Mouse (Mus musculus) bone marrow, adult 2 months (tissue): ENCODE data around the gene Msx2. TPM values are rescaled to one million over a fixed set of nuclear protein-coding genes. Genes with fewer than 3 reads are reported as not detected.

Experiments used
- H3K27ac ChIP-seq: fragments of 200-500 bp; 2 replicates; pipeline ENCODE4 v1.5.1; 2012; ENCODE audit warnings: low read depth, mild to moderate bottlenecking, control low read depth, inconsistent platforms, low read length; ENCODE audit not compliant: control insufficient read depth, poor library complexity, insufficient read depth
- H3K4me1 ChIP-seq: fragments of 200-500 bp; 2 replicates; pipeline ENCODE4 v1.6.1; 2011; ENCODE audit warnings: low read length; ENCODE audit not compliant: control insufficient read depth, insufficient read depth
- H3K4me3 ChIP-seq: fragments of 200-500 bp; replicated peaks from 2 replicates; pipeline ENCODE3; 2011; ENCODE audit warnings: mild to moderate bottlenecking, low read depth, low read length, control low read depth; ENCODE audit not compliant: control insufficient read depth
- CTCF ChIP-seq: fragments of 200-500 bp; IDR thresholded peaks from 2 replicates; pipeline ENCODE4 v1.5.1; 2011; ENCODE audit warnings: low read length, control low read depth; ENCODE audit not compliant: control insufficient read depth, insufficient read depth
- POLR2A ChIP-seq: fragments of 200-500 bp; IDR thresholded peaks from 2 replicates; pipeline ENCODE4 v1.6.1; 2011; ENCODE audit warnings: low read depth, mild to moderate bottlenecking, control low read depth, low read length, borderline replicate concordance; ENCODE audit not compliant: control insufficient read depth
- WGBS: fragments of 180-500 bp; shearing (Covaris S2); methylation state at CpG from one replicate; pipeline ENCODE4 v1.1.7; 2018; 5-methylcytosine and 5-hydroxymethylcytosine counted together
- polyA plus RNA-seq: library from polyadenylated mRNA; stranded (reverse); fragments of >200 nt; gene quantifications from 2 replicates; pipeline ENCODE4 v1.2.4, GENCODE M21; 2011; ENCODE audit warnings: low replicate concordance; ENCODE audit not compliant: missing spikeins, insufficient read depth, insufficient read length

The Msx2 gene
- polyA plus RNA-seq, 1 experiment, result not detected

GRCm38 (mm10) chr13:53461855-53462648 lies 10.8 kb downstream of the Msx2 start:
- no peak overlapping the region for H3K4me3 ChIP-seq

GRCm38 (mm10) chr13:53461346-53461745 lies 11.5 kb downstream of the Msx2 start:
- TF ChIP-seq CTCF, result no peak
- WGBS, result 45% methylated on average over 2 of the region's 2 CpGs
- Histone ChIP-seq H3K4me3 (no peak overlapping the region), H3K27ac (no peak overlapping the region), H3K4me1 (no peaks in the 10 kb centered on the region)

More at GRCm38 (mm10) chr13:53461855-53462648, 10.8 kb downstream of the Msx2 start:
- no peak overlapping the region for H3K27ac ChIP-seq
- 4% methylated on average over 51 of the region's 51 CpGs for WGBS
- TF ChIP-seq CTCF, result no peak
- no peak for TF ChIP-seq POLR2A
- no peaks in the 10 kb centered on the region for H3K4me1 ChIP-seq

GRCm38 (mm10) chr13:53458766-53459165 lies 14.1 kb downstream of the Msx2 start:
- Histone ChIP-seq H3K27ac (no peak overlapping the region), H3K4me3 (no peak overlapping the region), H3K4me1 (no peaks in the 10 kb centered on the region)
- 63% methylated on average over 4 of the region's 4 CpGs for WGBS
- no peak for TF ChIP-seq POLR2A
- no peak for TF ChIP-seq CTCF

GRCm38 (mm10) chr13:53454794-53455672 lies 17.8 kb downstream of the Msx2 start:
- TF ChIP-seq POLR2A (no peak), CTCF (no peak)

GRCm38 (mm10) chr13:53453927-53454326 lies 18.9 kb downstream of the Msx2 start:
- 67% methylated on average over 3 of the region's 3 CpGs for WGBS
- Histone ChIP-seq H3K4me1 (no peaks in the 10 kb centered on the region), H3K27ac (no peak overlapping the region), H3K4me3 (no peak overlapping the region)
- TF ChIP-seq POLR2A (no peak), CTCF (no peak)

More at GRCm38 (mm10) chr13:53454794-53455672, 17.8 kb downstream of the Msx2 start:
- Histone ChIP-seq H3K4me1 (no peaks in the 10 kb centered on the region), H3K4me3 (no peak overlapping the region), H3K27ac (no peak overlapping the region)
- WGBS, result 14% methylated on average over 21 of the region's 21 CpGs

GRCm38 (mm10) chr13:53447609-53448008 lies 25.3 kb downstream of the Msx2 start:
- Histone ChIP-seq H3K4me1 (peaks cover 1% of the 10 kb centered on the region; the same call in 1 of the 2 replicates), H3K27ac (no peak overlapping the region), H3K4me3 (no peak overlapping the region)
- no peak for TF ChIP-seq POLR2A
- 0 out of 2 replicates have a peak, but pooled peaks have one; percentile 17 for TF ChIP-seq CTCF
- 22% methylated on average over 6 of the region's 6 CpGs for WGBS

- Histone ChIP-seq H3K27ac (no peak overlapping the region), H3K4me1 (peaks cover 1% of the 10 kb centered on the region; the same call in 1 of the 2 replicates), H3K4me3 (no peak overlapping the region)
- TF ChIP-seq POLR2A (no peak), CTCF (no peak)
- 31% methylated on average over 3 of the region's 3 CpGs for WGBS
Observed at GRCm38 (mm10) chr13:53443602-53444001, 29.3 kb downstream of the Msx2 start.
